Mouse (Mus musculus) myocyte (in vitro differentiated cells): ENCODE measurements around the gene Cdc42se2. TPM values are rescaled to one million over a fixed set of nuclear protein-coding genes. Genes with fewer than 3 reads are reported as not detected.

Experiments used
- H3K27me3 ChIP-seq: one replicate; pipeline ENCODE4 v1.6.1; 2011; ENCODE audit not compliant: control insufficient read depth, insufficient read depth, insufficient read length
- H3K36me3 ChIP-seq: one replicate; pipeline ENCODE4 v1.6.1; 2011; ENCODE audit not compliant: control insufficient read depth, insufficient read depth
- H3K4me2 ChIP-seq: one replicate; pipeline ENCODE4 v1.6.1; 2011; ENCODE audit warnings: low read depth, control low read depth
- H3K4me3 ChIP-seq: one replicate; pipeline ENCODE4 v1.5.1; 2011; ENCODE audit warnings: mild to moderate bottlenecking, control low read depth, moderate library complexity
- H3K79me2 ChIP-seq: one replicate; pipeline ENCODE4 v1.6.1; 2011; ENCODE audit not compliant: control insufficient read depth, insufficient read depth
- H3ac ChIP-seq: one replicate; pipeline ENCODE4 v1.6.1; 2011; ENCODE audit not compliant: control insufficient read depth, insufficient read length
- CEBPB ChIP-seq: IDR thresholded peaks from 2 replicates; pipeline ENCODE4 v1.6.1; 2011; ENCODE audit warnings: mild to moderate bottlenecking, moderate library complexity; ENCODE audit not compliant: poor library complexity, insufficient read depth, severe bottlenecking
- E2F4 ChIP-seq: IDR thresholded peaks from one replicate; pipeline ENCODE4 v1.6.1; 2011; ENCODE audit warnings: mild to moderate bottlenecking, control low read depth, moderate library complexity; ENCODE audit not compliant: insufficient read depth
- MAX ChIP-seq: IDR thresholded peaks from one replicate; pipeline ENCODE4 v1.6.1; 2011; ENCODE audit warnings: low read depth, mild to moderate bottlenecking, control low read depth
- MYOD1 ChIP-seq, 3 experiments: IDR thresholded peaks; one replicate each; pipeline ENCODE4 v1.6.1; 2011; ENCODE audit warnings: control low read depth in 2 of 3, low read depth in 2 of 3, mild to moderate bottlenecking in 2 of 3, moderate library complexity in 1 of 3; ENCODE audit not compliant: insufficient read length in 2 of 3, control insufficient read depth in 1 of 3
- MYOG ChIP-seq, 3 experiments: IDR thresholded peaks; one replicate each; pipeline ENCODE4 v1.6.1; 2011; ENCODE audit warnings: control low read depth in 2 of 3, low read depth in 2 of 3, mild to moderate bottlenecking in 2 of 3; ENCODE audit not compliant: insufficient read length in 2 of 3, control insufficient read depth in 1 of 3, insufficient read depth in 1 of 3
- POLR2A ChIP-seq: IDR thresholded peaks from one replicate; pipeline ENCODE4 v1.6.1; 2011; ENCODE audit warnings: low read depth, mild to moderate bottlenecking, control low read depth, moderate library complexity; ENCODE audit not compliant: insufficient read length
- POLR2AphosphoS2 ChIP-seq: IDR thresholded peaks from one replicate; pipeline ENCODE4 v1.6.1; 2011; ENCODE audit warnings: low read depth, control low read depth; ENCODE audit not compliant: insufficient read length
- REST ChIP-seq: IDR thresholded peaks from one replicate; pipeline ENCODE4 v1.6.1; 2011; ENCODE audit warnings: mild to moderate bottlenecking, control low read depth, moderate library complexity; ENCODE audit not compliant: insufficient read depth, insufficient read length
- SRF ChIP-seq: IDR thresholded peaks from one replicate; pipeline ENCODE4 v1.6.1; 2011; ENCODE audit warnings: low read depth; ENCODE audit not compliant: control insufficient read depth, insufficient read length
- TCF12 ChIP-seq: IDR thresholded peaks from one replicate; pipeline ENCODE4 v1.6.1; 2011; ENCODE audit warnings: mild to moderate bottlenecking, control low read depth; ENCODE audit not compliant: poor library complexity, insufficient read depth, severe bottlenecking
- TCF3 ChIP-seq: IDR thresholded peaks from one replicate; pipeline ENCODE4 v1.6.1; 2011; ENCODE audit warnings: low read depth, control low read depth; ENCODE audit not compliant: insufficient read length
- USF1 ChIP-seq: IDR thresholded peaks from one replicate; pipeline ENCODE4 v1.6.1; 2011; ENCODE audit warnings: low read depth, mild to moderate bottlenecking, control low read depth, moderate library complexity
- polyA plus RNA-seq: library from polyadenylated mRNA; unstranded; fragments of >200 nt; fragmentation: generic; extraction: Trizol; gene quantifications from one replicate; pipeline ENCODE4 v1.2.1, GENCODE M21; 2012; ENCODE audit warnings: missing spikeins

Gene Cdc42se2
- polyA plus RNA-seq, 1 experiment = 51.0 TPM

DNA sequence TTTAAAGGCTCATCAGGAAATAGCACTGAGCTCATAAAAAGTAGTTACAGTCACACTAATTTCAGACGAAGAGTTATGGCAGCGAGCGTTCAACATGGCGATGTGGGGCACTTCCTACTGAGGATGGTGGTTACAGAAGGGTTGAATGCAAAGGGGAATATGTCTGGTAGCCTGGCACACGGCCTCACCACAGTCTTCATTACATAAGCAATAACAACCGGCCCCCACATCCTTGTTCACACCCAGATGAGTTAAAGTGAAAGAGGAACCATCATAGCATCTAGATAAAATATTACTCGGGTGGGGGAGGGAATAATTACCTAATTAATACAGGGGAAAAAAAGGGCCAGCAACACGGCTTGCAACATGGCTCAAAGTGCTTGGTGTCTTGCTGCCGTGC lies 20.2 kb upstream of the Cdc42se2 start:
- H3K36me3 ChIP-seq = no peaks in the 10 kb centered on the region
- no peak overlapping the region for H3ac ChIP-seq
- no peak overlapping the region for H3K4me3 ChIP-seq
- no peaks in the 10 kb centered on the region for H3K27me3 ChIP-seq
- H3K79me2 ChIP-seq = no peaks in the 10 kb centered on the region
- TF ChIP-seq MAX (no peak), POLR2A (no peak)
- no peak overlapping the region for H3K4me2 ChIP-seq

DNA sequence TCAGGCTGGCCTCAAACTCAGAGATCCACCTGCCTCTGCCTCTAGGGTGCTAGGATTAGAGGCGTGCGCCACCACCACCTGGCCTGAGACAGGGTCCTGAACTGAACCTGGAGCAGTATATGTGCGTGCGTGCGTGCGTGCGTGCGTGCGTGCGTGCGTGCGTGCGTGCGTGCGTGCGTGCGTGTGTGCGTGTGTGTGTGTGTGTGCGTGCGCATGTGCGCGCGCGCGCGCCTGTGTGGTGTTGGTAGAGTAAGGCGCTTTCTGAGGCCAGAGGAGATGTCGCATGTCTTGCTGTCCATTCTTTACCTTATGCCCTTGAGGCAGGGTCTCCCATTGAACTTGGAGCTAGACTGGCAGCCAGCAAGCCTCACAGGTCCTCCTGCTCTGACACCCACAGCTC lies 19.4 kb upstream of the Cdc42se2 start:
- no peak overlapping the region for H3K4me3 ChIP-seq
- H3ac ChIP-seq = no peak overlapping the region
- H3K27me3 ChIP-seq = no peaks in the 10 kb centered on the region
- no peaks in the 10 kb centered on the region for H3K36me3 ChIP-seq
- no peaks in the 10 kb centered on the region for H3K79me2 ChIP-seq
- H3K4me2 ChIP-seq = no peak overlapping the region
- TF ChIP-seq USF1 = no peak
- no peak for TF ChIP-seq MAX
- no peak for TF ChIP-seq POLR2A
- TF ChIP-seq MYOG (IDR thresholded peaks at IDR 0.05; ENCODE audit: control insufficient read depth in 1 of 3, insufficient read depth in 1 of 3, insufficient read length in 2 of 3, low read depth in 2 of 3) = no peak
- TF ChIP-seq MYOD1 (IDR thresholded peaks at IDR 0.05; ENCODE audit: control insufficient read depth in 1 of 3, insufficient read length in 2 of 3, low read depth in 2 of 3) = no peak
- TF ChIP-seq REST = no peak
- no peak for TF ChIP-seq POLR2AphosphoS2
- TF ChIP-seq E2F4 = no peak
- TF ChIP-seq TCF12 = no peak
- TF ChIP-seq SRF = no peak
- TF ChIP-seq TCF3 = no peak
- no peak for TF ChIP-seq CEBPB

DNA sequence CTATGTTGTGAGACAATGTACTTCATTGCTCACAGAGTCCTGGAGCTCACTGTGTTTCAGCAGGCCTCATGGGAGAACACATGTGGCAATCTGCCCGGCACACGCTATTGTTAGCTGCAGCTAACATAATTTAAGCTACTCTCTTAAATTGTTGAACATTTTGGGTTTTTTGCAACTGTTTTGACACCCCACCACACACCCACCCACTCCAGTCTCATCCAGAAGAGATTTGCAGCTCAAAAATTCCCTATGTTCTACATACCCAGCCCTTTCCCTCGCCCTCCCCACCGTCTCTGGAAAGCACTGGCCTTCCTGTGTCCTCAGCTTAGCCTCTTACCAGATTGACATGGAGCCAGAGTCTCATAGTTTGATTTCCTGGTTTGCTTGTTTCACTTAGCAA lies 17.7 kb upstream of the Cdc42se2 start:
- H3K27me3 ChIP-seq = no peaks in the 10 kb centered on the region
- no peak overlapping the region for H3K4me2 ChIP-seq
- H3K36me3 ChIP-seq = no peaks in the 10 kb centered on the region
- TF ChIP-seq REST = no peak
- TF ChIP-seq E2F4 = no peak
- TF ChIP-seq TCF3 = no peak
- no peak for TF ChIP-seq CEBPB
- TF ChIP-seq TCF12 = no peak
- no peak for TF ChIP-seq MYOG (IDR thresholded peaks at IDR 0.05; ENCODE audit: control insufficient read depth in 1 of 3, insufficient read depth in 1 of 3, insufficient read length in 2 of 3, low read depth in 2 of 3)
- no peak for TF ChIP-seq POLR2A
- no peak overlapping the region for H3K4me3 ChIP-seq
- no peaks in the 10 kb centered on the region for H3K79me2 ChIP-seq
- H3ac ChIP-seq = no peak overlapping the region

DNA sequence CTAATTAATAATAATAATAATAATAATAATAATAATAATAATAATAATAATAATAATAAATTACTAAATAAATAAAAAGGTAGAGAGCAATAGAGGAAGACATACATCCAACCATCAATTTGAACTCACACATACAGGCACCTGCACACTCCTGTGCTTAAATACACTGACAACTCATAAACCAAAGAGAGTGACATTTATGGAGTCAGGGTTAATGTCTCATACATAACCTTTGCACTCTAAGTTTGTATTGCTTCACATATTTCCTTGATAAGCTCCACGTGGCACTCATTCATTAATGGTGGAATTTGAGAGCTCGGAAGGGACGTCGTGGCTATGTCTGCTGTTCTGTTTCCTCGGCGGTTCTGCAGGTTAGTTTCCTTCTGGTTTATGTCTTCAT lies 15.1 kb upstream of the Cdc42se2 start:
- H3K4me3 ChIP-seq = no peak overlapping the region
- H3ac ChIP-seq = no peak overlapping the region
- H3K4me2 ChIP-seq = no peak overlapping the region

DNA sequence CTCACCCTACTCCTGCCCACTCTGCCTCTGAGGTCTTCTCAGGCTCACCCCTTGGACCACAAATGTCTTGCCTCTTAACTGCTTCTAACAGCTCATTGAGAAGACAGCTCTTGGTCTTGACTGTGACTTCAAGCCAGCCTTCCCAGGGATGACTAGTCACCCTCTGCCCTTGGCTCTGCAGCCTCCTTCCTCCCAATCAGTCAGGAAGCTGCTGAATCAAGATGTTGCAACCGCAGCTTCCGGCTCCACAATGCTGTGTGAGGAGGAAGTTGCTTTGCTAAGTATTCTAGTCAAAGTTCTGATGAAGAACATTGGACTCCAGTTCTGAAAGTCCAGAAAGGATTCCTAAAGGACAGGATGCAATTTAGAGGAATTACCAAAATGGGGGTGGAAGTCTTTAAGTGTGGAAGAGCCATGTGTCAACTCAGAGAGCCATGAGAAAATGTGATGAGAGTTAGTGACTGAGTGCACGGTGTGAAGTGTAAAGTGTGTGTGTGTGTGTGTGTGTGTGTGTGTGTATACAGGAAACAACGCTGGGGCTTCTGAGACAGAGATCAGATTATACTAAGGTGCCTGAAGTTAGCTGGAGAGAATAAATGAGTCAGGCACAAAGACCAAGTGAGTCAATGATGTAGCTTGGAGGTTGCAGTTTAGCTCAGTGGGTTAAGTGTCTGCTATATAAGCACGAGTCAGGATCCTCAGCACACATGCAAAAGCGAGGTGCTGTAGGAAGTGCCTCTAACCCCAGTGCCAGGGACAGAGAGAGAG lies 14.5 kb upstream of the Cdc42se2 start:
- Histone ChIP-seq H3K27me3 (no peaks in the 10 kb centered on the region), H3K4me2 (no peak overlapping the region), H3ac (no peak overlapping the region), H3K79me2 (no peaks in the 10 kb centered on the region), H3K36me3 (no peaks in the 10 kb centered on the region), H3K4me3 (no peak overlapping the region)
- TF ChIP-seq TCF12 (no peak), TCF3 (no peak), MYOD1 (IDR thresholded peaks at IDR 0.05; ENCODE audit: control insufficient read depth in 1 of 3, insufficient read length in 2 of 3, low read depth in 2 of 3) (no peak), SRF (no peak), POLR2A (no peak), REST (no peak), POLR2AphosphoS2 (no peak), USF1 (no peak), CEBPB (no peak), MAX (no peak), E2F4 (no peak), MYOG (IDR thresholded peaks at IDR 0.05; ENCODE audit: control insufficient read depth in 1 of 3, insufficient read depth in 1 of 3, insufficient read length in 2 of 3, low read depth in 2 of 3) (no peak)

More for the DNA sequence above, 15.1 kb upstream of the Cdc42se2 start:
- H3K79me2 ChIP-seq = no peaks in the 10 kb centered on the region
- TF ChIP-seq USF1 (no peak), SRF (no peak), MYOG (IDR thresholded peaks at IDR 0.05; ENCODE audit: control insufficient read depth in 1 of 3, insufficient read depth in 1 of 3, insufficient read length in 2 of 3, low read depth in 2 of 3) (no peak), POLR2A (no peak), TCF3 (no peak), E2F4 (no peak), REST (no peak), POLR2AphosphoS2 (no peak), MYOD1 (IDR thresholded peaks at IDR 0.05; ENCODE audit: control insufficient read depth in 1 of 3, insufficient read length in 2 of 3, low read depth in 2 of 3) (no peak), TCF12 (no peak), CEBPB (no peak), MAX (no peak)
- no peaks in the 10 kb centered on the region for H3K27me3 ChIP-seq
- no peaks in the 10 kb centered on the region for H3K36me3 ChIP-seq
